16 mouse cellular contexts compared by ENCODE assay signal in the genomic region with DNA sequence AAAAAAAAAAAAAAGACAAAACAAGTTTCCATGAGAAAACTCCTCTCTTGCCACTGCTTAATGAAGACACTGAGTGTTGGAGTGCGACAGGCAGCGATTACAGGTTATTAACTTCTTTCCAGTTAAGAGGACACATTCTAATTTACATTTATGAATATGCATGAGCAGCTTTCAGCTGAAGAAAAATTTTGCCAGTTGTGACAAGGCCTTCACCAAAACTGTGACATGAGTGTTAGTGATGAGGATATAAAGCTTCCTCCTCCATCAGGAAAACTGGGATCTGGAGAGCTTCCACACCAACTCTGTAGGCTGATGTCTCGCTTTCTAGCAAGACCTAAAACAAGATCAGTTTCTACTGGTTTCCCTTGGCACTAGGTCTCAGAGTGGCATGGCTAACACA.
"Had no signal": no experiment of that assay in that cellular context is flagged by ENCODE, and none has a peak within 500 bp of the region (broad histone marks: within the 10 kb centered on the region; RNA-seq: fewer than 3 reads in every experiment).

No protein-coding gene starts in this region.

- ATAC-seq: liver, postnatal 0 days; midbrain, embryonic 16.5 days had no signal

- H3K4me2 ChIP-seq: limb, embryonic 15.5 days; liver, embryonic 13.5 days; lung, embryonic 15.5 days; midbrain, embryonic 11.5 days had no signal

- H3K27ac ChIP-seq: kidney, postnatal 0 days; limb, embryonic 15.5 days; liver, embryonic 13.5 days; lung, embryonic 15.5 days; macrophage; stomach, postnatal 0 days had no signal

- H3K27me3 ChIP-seq: limb, embryonic 15.5 days; liver, embryonic 13.5 days; lung, embryonic 15.5 days; megakaryocyte, embryonic 14.5 days had no signal

- DNase-seq: kidney, postnatal 36 days; layer of hippocampus, adult 9-11 months; layer of hippocampus, postnatal 36 days; liver, embryonic 13.5 days; liver, postnatal 0 days; lung, postnatal 14 days; thymus, adult 18-20 months; thymus, postnatal 14 days had no signal

- H3K9ac ChIP-seq: limb, embryonic 15.5 days; liver, embryonic 13.5 days; liver, postnatal 0 days; lung, embryonic 15.5 days had no signal

- H3K4me3 ChIP-seq: limb, embryonic 15.5 days; liver, embryonic 13.5 days; lung, embryonic 15.5 days; megakaryocyte, embryonic 14.5 days had no signal

- H3K4me1 ChIP-seq: limb, embryonic 15.5 days; liver, embryonic 13.5 days; lung, embryonic 15.5 days; megakaryocyte, embryonic 14.5 days had no signal

- H3K9me3 ChIP-seq: limb, embryonic 15.5 days; liver, embryonic 13.5 days; lung, embryonic 15.5 days; megakaryocyte, embryonic 14.5 days had no signal

- H3K36me3 ChIP-seq: limb, embryonic 15.5 days; liver, embryonic 13.5 days; lung, embryonic 15.5 days had no signal
